Mouse (Mus musculus): Measurements from ENCODE around the gene Dpf1.

The Dpf1 gene

DNA sequence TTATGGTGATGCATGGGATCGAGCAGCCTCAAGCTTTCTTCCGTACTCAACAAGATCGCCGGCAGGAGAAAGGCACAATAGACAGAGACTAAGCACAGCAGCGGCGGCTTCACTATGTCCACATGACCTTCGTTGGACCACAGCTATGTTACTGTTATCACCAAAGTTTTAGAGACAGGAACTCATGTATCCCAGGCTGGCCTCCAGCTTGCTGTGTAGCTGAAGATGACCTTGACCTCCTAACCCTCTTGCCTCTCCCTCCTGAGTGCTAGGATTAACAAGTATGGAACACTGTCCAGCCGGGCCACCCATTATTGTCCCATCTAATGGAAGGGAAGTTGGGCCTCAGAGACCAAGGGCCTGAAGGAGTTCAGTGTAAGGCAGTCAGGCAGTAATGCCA is 37.1 kb downstream of the Dpf1 start:
- no peak for DNase-seq (ENCODE audit: low read depth)

DNA sequence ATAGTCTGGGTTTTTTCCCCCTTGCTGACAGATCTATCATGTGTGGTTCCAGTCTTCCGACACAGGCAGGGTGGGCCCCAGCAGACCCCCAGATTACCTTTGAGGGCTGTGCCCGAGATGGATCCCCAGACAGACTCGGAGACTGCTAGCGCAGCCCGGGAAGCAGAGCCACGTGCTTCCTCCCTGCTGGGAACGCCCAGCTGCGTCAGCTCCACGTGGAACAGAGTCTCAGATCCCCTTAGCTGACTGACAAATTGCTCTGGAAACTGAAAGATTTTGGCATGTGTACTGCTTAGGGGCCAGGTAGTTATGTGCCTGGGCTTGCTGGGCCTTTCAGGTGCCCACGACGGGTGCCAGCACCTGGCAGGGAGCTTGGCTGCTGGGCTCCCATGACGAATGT is 38.0 kb downstream of the Dpf1 start:
- no peak for DNase-seq (ENCODE audit: low read depth)

DNA sequence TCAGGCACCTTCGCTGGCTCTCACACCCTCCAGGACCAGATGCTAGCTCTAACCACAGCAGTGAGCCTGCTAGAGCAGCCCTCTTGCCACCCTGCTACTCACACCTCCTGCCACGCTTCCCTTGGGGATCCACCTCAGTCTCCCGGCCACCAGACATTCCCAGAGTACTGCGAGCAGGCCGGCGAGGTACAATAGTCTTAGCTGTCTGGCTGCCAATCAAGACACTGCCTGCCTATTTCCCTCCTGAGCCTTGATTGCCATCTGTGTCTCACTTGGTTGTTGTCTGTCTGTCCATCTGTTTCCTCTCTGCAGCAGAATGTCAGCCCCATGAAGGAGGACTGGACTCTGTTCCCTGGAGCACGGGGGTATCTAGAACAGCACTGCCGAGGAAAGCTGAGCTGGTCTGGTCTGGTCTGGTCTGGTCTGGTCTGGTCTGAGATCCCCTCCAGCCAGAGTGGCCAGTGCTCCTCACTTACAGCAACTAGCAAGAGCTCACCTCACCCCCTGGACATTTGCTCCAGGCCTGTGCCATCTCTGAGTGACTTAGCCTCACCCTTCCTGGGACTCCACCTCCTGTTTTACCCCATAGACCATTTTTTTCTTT is 38.8 kb downstream of the Dpf1 start:
- no peak for DNase-seq (ENCODE audit: low read depth)

DNA sequence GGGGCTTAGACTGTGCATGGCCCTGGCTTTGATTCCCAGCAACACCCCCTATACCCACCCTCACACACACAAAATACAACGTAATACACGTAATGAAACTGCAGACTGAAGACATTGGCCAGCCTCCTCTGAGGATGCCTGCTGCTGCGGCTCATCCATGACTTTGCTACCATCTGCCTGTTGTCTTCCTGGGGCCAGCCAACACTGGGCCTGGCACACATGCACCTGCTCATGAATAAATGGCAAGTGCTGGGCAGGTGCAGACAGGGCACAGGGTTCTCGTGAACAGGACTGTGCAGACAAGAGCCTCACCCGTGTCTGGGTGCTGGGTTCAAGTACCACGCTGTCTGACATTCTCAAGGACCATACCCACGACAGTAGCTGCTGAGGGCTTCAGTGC is 40.0 kb downstream of the Dpf1 start:
- no peak for DNase-seq (ENCODE audit: low read depth)

DNA sequence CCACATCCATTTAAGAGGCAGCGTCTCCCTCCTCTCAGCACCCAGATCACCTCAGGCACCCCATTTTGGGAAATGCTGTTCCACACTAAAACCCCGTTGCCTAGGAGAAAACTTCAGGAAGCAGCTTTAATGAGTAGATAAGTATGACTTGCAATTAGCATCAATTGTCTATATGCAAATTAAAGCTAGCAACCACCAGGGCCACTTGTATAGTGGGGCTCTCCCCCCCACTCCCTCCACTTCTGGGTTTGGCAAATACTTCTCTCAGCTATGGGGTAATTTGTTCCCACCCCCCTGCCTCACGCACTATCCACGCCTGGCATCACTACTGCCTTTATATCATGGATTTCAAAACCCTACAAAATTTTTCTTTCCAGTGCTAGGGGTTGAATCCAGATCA is 41.8 kb downstream of the Dpf1 start:
- DNase-seq (ENCODE audit: low read depth), result no peak

DNA sequence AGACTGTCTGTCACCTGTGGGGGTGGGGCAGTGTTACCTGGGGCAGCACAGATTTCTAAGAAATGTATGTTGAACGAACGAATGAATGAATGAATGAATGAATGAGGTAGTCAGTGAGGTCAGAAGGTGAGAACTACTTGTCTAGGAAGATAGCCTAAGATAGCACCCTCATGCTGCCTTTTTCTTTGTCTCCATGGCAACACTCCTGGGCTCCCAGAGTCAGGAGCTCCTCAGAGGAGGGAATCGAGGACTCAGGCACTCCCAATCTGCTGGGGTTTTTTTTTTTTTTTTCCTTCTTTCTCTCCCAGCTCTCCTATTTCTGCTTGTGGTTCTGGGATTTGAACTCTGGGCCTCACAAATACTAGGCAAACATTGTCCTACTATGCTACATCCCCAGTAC is 42.5 kb downstream of the Dpf1 start:
- DNase-seq (ENCODE audit: low read depth), result no peak

DNA sequence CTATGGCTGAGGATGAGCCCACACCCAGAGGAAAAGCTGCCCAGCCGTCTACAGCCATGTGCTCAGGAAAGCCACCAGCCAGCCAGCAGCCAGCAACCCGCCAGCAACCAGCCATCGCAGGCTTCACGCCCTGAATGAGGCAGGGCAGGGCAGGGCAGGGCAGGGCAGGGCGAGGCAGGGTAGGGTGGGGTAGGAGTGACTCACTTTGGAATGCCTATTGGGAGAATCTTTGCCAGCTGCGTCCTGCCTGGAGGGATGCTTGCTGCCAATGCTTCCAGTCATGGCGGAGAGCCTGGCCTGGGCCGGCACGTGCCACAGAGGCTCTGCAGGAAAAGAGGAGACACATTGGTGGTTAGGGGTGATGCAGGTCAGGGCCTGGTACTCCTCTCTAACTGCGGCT is 46.7 kb downstream of the Dpf1 start:
- no peak for DNase-seq (ENCODE audit: low read depth)

DNA sequence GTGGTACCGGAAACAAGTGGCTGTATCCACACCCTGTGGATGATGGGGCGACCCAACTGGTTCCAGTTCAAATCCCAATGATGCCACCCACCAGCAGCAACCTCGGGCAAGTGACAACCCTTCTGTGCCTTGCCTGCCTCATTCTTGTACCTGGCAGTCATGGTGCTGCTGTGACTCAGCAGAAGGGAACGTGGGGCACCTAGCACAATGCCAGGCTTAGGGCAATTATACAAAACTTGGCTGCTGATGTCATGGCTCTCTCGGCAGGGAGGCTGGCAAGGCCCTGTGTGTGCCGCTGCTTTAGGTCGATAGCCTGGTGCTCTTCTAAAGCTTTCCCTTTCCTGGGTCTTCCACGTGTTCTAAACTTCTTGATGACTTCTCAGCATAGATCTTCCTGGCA is 48.5 kb downstream of the Dpf1 start:
- DNase-seq (ENCODE audit: low read depth), result no peak

DNA sequence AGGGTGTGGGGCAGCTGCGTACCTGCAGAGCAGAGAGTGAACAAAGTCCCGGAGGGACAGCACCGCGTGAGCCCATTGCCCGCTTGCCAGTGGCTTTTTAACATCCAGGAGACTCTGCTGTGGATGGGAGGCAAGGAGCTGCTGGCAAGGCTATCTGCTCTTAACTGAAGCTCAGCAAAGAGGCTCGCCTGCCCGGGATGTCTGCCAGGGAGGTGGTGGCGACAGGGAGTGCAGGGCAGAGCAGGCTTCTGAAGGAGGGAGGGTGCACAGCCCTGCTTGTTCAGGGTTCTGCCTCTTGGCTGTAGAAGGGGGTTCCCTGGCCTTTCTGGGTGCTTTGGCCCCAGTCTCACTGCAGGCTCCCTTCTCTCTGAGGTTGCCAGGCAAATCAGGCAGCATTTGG is 50.4 kb downstream of the Dpf1 start:
- no peak for DNase-seq (ENCODE audit: low read depth)

DNA sequence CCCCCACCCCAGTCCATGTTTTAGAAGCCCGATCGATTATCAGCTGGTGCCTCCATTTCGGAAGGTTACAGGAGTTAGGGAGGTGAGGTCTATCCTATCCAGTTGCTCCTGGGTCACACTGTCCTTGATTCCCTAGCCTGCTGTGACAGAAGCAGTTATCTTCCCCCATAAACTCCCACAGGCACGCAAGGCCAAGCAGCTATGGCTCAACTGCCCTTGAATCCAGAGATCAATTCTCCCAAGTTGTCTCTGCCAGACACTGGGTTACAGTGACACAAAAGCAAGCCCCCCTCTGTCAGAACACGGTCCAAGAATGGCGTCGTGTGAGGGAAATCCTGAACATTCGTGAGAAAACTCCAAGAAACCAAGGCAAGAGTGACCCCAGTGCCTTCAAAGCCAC is 51.7 kb downstream of the Dpf1 start:
- no peak for DNase-seq (ENCODE audit: low read depth)

DNA sequence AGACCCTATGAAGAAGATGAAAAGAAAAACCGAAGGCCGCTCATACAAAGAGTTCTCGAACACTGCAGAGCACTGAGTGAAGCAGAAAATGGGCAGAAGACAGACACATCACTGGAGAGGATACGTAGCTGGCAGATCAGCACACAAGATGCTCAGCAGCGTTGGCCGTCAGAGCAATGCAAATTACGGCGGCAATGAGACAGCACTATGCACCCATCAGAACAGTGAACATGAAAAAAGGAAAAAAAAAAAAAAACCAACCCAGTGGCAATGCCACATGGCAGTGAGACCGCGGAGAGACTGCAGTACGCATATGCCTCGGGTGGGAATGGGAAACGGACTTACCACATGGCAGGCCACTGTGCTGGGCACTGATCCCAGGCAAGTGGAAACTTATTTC is 57.7 kb downstream of the Dpf1 start:
- no peak for DNase-seq (ENCODE audit: low read depth)

DNA sequence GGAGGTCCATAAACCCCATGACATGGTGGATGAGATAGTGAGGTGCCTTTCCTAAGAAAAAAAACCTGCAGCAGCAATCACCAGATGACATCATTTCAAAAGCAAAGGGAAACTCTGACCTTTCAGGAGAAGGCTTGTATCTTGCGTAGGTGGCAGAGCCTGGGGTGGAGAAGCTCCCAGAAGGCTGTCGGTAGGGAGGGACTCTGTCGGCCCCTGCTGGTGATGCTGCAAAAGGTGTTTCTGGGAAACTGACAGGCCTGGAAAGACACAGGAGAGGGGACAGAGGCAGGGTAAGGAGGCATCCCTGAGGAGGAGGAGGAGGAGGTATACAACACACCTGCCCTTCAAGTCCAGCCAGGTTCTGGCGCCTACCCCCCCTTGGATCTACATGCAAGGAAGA is 60.3 kb downstream of the Dpf1 start:
- no peak for DNase-seq (ENCODE audit: low read depth)

DNA sequence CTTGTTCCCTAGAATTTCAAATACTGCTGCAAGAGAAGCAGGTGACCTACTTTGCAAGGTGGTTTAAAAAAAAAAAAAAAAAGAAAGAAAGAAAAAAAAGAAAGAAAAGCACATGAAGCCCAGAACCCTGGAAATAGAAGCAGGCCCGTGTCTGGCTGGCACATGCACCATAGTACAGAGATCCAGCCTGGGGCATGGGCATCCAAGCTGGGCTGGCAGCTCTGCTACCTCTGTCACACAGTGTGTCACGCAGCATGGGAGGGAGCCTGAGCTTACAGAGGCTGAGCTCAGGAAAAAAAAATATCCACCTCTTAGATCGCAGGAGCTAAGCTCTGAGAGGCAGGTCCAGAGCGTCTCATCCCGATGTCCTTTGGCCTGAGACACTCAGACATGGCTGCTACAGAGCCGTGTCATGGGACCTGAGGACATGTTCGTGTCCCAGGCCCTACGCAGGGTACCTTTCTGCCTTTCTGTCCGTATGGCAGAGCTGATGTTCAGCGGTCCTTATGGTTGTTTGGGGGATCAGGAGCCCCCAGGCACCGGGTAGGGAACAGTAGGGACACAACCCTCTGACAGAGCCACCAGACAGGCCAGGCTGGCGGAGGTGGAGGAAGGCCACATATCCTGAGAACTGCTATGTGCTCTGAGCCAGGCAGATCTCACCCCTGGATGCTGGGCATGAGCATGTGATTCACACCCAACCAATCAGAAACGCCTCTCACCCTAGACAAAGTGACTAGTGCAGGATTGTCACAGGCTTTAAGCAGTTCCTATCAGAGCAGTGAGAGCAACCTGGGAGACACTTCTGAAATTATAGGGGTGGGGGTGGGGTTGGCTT is 63.6 kb downstream of the Dpf1 start:
- DNase-seq (ENCODE audit: low read depth), result no peak
